Mouse (Mus musculus) testis, adult 2 months (tissue): ENCODE data around the gene Ipmk. TPM values are rescaled to one million over a fixed set of nuclear protein-coding genes. Genes with fewer than 3 reads are reported as not detected.

Experiments
- H3K27ac ChIP-seq: fragments of 200-500 bp; 2 replicates; pipeline ENCODE4 v1.5.1; 2012; ENCODE audit warnings: low read depth, low read length; ENCODE audit not compliant: control insufficient read depth, insufficient read depth
- H3K27me3 ChIP-seq: fragments of 200-500 bp; 2 replicates; pipeline ENCODE4 v1.6.1; 2012; ENCODE audit warnings: mild to moderate bottlenecking, low read length, moderate library complexity; ENCODE audit not compliant: control insufficient read depth, insufficient read depth
- H3K36me3 ChIP-seq: fragments of 200-500 bp; 2 replicates; pipeline ENCODE4 v1.6.1; 2012; ENCODE audit warnings: mild to moderate bottlenecking, low read length; ENCODE audit not compliant: control insufficient read depth, insufficient read depth
- H3K4me1 ChIP-seq: fragments of 200-500 bp; 2 replicates; pipeline ENCODE4 v1.6.1; 2012; ENCODE audit warnings: low read length; ENCODE audit not compliant: control insufficient read depth, insufficient read depth
- H3K4me3 ChIP-seq: fragments of 200-500 bp; 2 replicates; pipeline ENCODE4 v1.5.1; 2012; ENCODE audit warnings: low read depth, mild to moderate bottlenecking, low read length, moderate library complexity, mixed read lengths; ENCODE audit not compliant: control insufficient read depth
- CTCF ChIP-seq: fragments of 200-500 bp; IDR thresholded peaks from 2 replicates; pipeline ENCODE4 v1.5.1; 2012; ENCODE audit warnings: low read depth, mild to moderate bottlenecking, inconsistent platforms, low read length, moderate library complexity; ENCODE audit not compliant: control insufficient read depth, insufficient read depth, insufficient replicate concordance
- POLR2A ChIP-seq: fragments of 200-500 bp; IDR thresholded peaks from 2 replicates; pipeline ENCODE4 v1.6.1; 2012; ENCODE audit warnings: low read depth, mild to moderate bottlenecking, inconsistent platforms, low read length, moderate library complexity; ENCODE audit not compliant: control insufficient read depth
- polyA plus RNA-seq: library from polyadenylated mRNA; depleted of rRNA; stranded (reverse); fragments of >200 nt; gene quantifications from 2 replicates; pipeline ENCODE4 v1.2.3, GENCODE M21; 2012; rRNA removed

Ipmk gene
- polyA plus RNA-seq: 4.5 and 5.3 TPM in 2 replicates

DNA sequence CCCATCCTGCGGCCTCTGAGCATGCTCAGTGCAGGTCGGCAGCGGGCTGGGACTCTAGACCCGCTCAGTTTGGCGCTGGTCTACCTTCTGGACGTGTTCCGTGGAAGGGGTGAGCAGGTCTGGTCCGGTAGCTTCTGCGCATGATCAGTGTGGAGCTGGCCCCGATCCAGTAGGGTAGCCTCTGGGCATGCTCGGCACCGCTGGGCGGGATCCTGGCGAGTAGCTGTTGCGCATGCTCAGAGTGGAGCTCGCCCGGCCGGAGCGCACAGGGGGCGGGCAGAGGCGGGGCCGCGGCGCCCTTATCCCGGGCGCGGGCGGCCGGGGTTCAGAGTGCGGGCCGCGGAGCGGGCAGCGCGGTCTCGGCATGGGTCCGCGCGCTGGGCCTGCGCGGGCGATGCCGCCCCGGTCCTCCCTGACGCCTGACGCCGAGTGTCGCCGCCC, at the start of gene Ipmk:
Gene Ipmk, plus strand, starts transcription at position 255 of the 441 bp plus-strand sequence.
- Histone ChIP-seq H3K4me1 (peaks cover 25% of the 10 kb centered on the region), H3K36me3 (no peaks in the 10 kb centered on the region), H3K27me3 (no peaks in the 10 kb centered on the region), H3K27ac (peak within 1 kb of the TSS; percentile 78), H3K4me3 (peak within 1 kb of the TSS; percentile 94)
- no peak for TF ChIP-seq CTCF
- TF ChIP-seq POLR2A: peak; percentile 67

DNA sequence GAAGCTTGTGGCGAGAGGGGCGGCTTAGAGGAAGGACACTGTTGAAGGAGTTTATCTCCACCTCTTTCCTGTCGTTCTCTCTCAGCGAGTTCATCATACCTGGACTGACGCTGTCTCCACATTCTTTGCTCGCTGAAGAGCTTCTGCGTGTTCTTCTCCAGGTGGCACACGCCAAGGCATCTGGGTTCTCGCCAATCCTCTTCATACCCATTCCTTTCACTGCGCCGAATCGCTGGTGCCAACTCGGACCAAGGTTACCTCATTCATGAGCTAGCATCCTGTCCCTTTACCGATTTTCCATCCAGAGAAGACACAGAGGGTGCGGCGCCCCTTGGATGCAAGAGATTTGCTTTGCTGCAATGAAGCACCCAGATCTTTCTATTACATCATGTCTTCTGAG, 47.4 kb upstream of the Ipmk start:
- TF ChIP-seq CTCF (no peak), POLR2A (no peak)
- no peaks in the 10 kb centered on the region for H3K4me1 ChIP-seq

DNA sequence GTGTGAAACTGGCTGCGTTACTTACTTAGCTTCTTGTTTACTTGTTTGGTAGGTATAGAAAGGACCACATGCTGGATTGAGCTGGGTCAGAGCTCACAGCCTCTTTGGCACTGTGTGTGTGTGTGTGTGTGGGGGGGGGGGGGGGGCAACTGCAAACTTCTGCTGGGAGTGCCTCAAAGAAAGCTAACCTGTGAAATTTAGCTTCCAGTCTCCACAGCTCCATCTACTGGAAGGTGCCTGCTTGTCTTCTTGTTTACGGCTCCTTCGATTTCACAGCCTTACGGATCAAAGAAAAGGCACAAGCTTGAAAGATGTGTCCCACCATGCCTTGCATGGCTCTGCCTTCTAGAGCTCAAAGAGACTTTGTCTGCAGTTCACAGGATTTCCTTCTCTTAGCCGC, 45.1 kb upstream of the Ipmk start:
- Histone ChIP-seq H3K27me3 (no peaks in the 10 kb centered on the region), H3K36me3 (no peaks in the 10 kb centered on the region), H3K4me3 (no peak overlapping the region), H3K4me1 (peaks cover 3% of the 10 kb centered on the region), H3K27ac (no peak overlapping the region)
- TF ChIP-seq CTCF: no peak
- TF ChIP-seq POLR2A: no peak

More for the DNA sequence above, 47.4 kb upstream of the Ipmk start:
- Histone ChIP-seq H3K27ac (no peak overlapping the region), H3K36me3 (no peaks in the 10 kb centered on the region), H3K4me3 (no peak overlapping the region), H3K27me3 (no peaks in the 10 kb centered on the region)

DNA sequence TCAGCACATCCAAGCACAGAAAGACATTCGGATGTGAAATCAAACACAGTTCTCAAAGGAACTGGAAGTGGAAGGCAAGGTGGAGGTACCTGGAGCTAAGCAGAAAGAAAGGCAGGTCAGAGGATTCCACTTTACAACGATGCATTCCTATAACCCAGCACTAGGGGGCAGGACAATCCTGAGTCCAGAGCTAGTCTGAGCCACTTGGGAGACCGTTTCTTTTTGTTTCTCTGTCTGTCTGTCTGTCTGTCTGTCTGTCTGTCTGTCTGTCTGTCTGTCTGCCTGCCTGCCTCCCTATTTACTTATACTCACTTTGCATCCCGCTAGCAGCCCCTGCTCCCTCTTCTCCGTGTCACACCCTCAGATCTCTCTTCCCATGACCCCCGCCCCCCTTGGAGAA, 41.4 kb upstream of the Ipmk start:
- Histone ChIP-seq H3K4me3 (no peak overlapping the region), H3K27ac (no peak overlapping the region), H3K4me1 (peaks cover 3% of the 10 kb centered on the region), H3K36me3 (no peaks in the 10 kb centered on the region), H3K27me3 (no peaks in the 10 kb centered on the region)
- TF ChIP-seq POLR2A: no peak
- TF ChIP-seq CTCF: peak; percentile 22; the same call in 1 of the 2 replicates

DNA sequence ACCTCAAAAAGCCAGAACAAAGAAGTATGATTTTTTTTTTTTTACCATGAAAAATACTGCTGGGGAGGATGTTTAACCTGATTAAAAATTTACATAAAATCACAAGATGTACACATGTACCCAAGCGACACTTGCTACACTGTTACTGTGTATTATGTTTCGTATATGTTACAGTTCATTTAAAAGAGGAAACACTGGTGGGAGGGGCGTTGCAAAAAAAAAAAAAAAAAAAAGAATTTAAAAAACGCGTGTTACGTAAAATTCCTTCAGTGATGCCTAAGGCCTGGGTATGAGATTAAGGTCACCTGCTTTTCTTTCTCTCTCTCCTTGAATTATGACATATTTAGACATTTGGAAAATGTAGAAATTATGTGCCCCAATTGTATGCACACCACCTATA, 40.8 kb upstream of the Ipmk start:
- no peak overlapping the region for H3K27ac ChIP-seq
- no peak overlapping the region for H3K4me3 ChIP-seq
- no peaks in the 10 kb centered on the region for H3K36me3 ChIP-seq
- TF ChIP-seq POLR2A (no peak), CTCF (no peak)
- peaks cover 3% of the 10 kb centered on the region for H3K4me1 ChIP-seq
- H3K27me3 ChIP-seq: no peaks in the 10 kb centered on the region

DNA sequence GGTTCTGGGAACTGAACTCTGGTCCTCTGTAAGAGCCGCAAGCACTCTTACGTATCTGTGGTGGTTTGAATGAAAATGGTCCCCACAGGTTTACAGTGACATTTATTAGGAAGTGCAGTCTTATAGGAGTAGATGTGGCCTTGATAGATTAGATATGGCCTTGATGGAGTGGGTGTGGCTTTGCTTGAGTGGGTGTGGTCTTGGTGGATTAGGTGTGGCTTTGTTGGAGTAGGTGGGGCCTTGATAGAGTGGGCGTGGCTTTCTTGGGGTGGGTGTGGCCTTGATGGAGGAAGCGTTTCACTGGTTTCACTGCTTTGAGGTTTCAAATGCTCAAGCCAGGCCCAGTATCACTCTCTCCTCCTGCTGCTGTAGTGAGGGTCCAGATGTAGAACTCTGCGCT, 39.4 kb upstream of the Ipmk start:
- Histone ChIP-seq H3K27me3 (no peaks in the 10 kb centered on the region), H3K27ac (no peak overlapping the region), H3K4me1 (peaks cover 3% of the 10 kb centered on the region), H3K36me3 (no peaks in the 10 kb centered on the region), H3K4me3 (no peak overlapping the region)
- no peak for TF ChIP-seq POLR2A
- no peak for TF ChIP-seq CTCF

DNA sequence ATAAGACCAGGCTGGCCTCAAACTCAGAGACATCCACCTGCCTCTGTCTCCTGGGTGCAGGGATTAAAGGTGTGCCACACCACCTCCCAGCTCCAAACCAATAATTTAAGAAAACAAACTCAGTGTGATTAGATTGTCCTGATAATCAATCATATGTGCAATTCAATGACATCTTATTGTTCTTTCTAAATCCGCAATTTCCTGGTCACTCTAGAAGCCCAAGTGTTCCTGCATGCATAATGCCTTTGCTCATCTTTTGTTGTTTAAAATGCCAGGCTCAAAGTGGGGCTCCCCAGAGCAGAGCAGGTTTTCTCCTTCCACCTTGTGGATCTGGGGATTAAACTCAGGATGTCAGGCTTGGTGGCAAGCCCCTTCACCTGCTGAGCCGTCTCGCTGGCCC, 37.3 kb upstream of the Ipmk start:
- Histone ChIP-seq H3K27ac (no peak overlapping the region), H3K36me3 (no peaks in the 10 kb centered on the region), H3K27me3 (no peaks in the 10 kb centered on the region), H3K4me3 (no peak overlapping the region), H3K4me1 (peaks cover 3% of the 10 kb centered on the region)
- no peak for TF ChIP-seq CTCF

DNA sequence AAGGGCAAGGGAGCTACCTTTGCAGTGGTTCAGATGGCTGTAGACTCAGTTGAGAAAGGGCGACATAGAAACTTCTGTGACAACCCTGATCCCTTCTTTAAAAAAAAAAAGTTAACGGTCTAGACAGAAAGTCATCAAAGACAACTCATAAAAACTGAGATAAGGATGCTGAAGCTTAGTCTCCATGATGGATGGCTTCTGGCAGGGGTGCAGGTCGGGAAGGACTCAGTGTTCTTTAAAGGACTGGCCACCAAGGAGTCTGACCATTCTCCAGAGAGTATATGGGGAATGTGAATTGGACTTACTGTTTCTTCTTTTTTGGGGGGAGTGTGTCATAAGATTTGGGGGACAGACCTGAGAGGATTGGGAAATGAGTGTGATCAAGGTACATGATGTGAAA, 33.0 kb upstream of the Ipmk start:
- no peak for TF ChIP-seq CTCF
- Histone ChIP-seq H3K27ac (no peak overlapping the region), H3K4me1 (no peaks in the 10 kb centered on the region), H3K4me3 (no peak overlapping the region), H3K27me3 (no peaks in the 10 kb centered on the region), H3K36me3 (no peaks in the 10 kb centered on the region)
